13 mouse cellular contexts compared by ENCODE assay signal in the genomic region with DNA sequence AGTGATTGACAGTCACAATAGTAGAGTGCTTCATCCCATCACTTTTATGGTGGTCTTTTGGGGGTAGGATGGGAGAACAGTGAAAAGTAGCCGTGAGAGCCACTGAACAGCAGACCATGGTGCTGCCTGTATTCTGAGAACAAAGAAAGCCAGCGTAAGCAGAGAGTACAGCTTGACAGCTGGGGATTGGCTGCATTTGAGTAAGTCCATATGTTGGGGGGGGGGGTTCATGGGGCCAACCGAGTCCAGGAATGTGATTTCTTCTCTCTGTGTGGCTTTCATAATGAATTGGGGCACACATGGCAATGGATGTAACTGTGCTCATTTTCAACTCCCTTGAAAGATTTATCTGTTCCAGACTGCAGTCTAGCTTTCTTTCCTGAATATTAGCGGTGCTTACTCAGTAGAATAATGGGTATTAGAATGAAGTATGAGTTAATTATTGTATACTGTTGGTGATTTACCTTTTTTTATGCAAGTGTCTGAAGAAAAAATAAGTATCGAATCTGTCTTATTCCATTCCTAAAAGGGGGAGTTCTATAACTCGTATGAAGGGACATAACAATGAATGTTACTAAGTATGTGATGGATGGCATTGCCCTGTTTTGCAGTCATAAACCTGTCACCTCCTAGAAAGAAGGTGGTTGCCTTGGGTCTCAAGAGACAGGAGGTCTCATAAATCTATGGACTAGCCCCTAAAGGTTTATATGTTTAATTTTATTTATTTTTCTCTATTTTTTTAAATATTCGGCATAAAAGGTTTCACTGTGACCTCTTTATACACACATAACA.
A peak's percentile ranks its signal among the peaks of the same experiment; 100 is the strongest.
DNase-seq lines count a peak whose midpoint lies in the region; ATAC-seq and TF ChIP-seq lines count a peak whose summit lies in the region.
"Had no signal": no experiment of that assay in that cellular context is flagged by ENCODE, and none has a peak within 500 bp of the region (broad histone marks: within the 10 kb centered on the region; RNA-seq: fewer than 3 reads in every experiment).

No protein-coding gene starts in this region.

- H3K4me2 ChIP-seq in midbrain, postnatal 0 days (ENCODE audit: low read depth, low read length, poor library complexity, severe bottlenecking) = no peak overlapping the region
- no peak overlapping the region for H3K4me2 ChIP-seq in hindbrain, embryonic 16.5 days (ENCODE audit: low read length)
- no peak overlapping the region for H3K4me2 ChIP-seq in neural tube, embryonic 13.5 days
- H3K4me2 ChIP-seq: heart, embryonic 12.5 days had no signal

- DNase-seq in embryo, embryonic 10 days (ENCODE audit: low spot score) = peak; percentile 35
- DNase-seq in embryo, embryonic 9.5 days (ENCODE audit: extremely low spot score) = no peak
- DNase-seq in midbrain, embryonic 10.5 days (ENCODE audit: low spot score) = no peak
- DNase-seq in midbrain, postnatal 0 days (ENCODE audit: low spot score) = no peak
- DNase-seq in cerebellum, adult 9-10 months = no peak
- no peak for DNase-seq in right cerebral cortex, postnatal 36 days (ENCODE audit: low spot score in 2 of 2)
- DNase-seq: adrenal gland, postnatal 14 days; kidney, postnatal 25 days had no signal

- no peaks in the 10 kb centered on the region for H3K9me3 ChIP-seq in midbrain, embryonic 10.5 days (replicated peaks)
- H3K9me3 ChIP-seq in midbrain, postnatal 0 days (ENCODE audit: low read length) = no peaks in the 10 kb centered on the region
- no peaks in the 10 kb centered on the region for H3K9me3 ChIP-seq in hindbrain, embryonic 16.5 days (ENCODE audit: control insufficient read depth, low read length)
- H3K9me3 ChIP-seq in neural tube, embryonic 13.5 days = no peaks in the 10 kb centered on the region
- H3K9me3 ChIP-seq: heart, embryonic 12.5 days had no signal

- no peak overlapping the region for H3K4me3 ChIP-seq in midbrain, embryonic 10.5 days
- H3K4me3 ChIP-seq in midbrain, postnatal 0 days (ENCODE audit: low read depth, low read length) = no peak overlapping the region
- H3K4me3 ChIP-seq in hindbrain, embryonic 16.5 days (ENCODE audit: low read length) = no peak overlapping the region
- H3K4me3 ChIP-seq in neural tube, embryonic 13.5 days = no peak overlapping the region
- H3K4me3 ChIP-seq: heart, embryonic 12.5 days had no signal

- no peak overlapping the region for H3K9ac ChIP-seq in midbrain, postnatal 0 days (replicated peaks; ENCODE audit: low read length, poor library complexity, severe bottlenecking)
- H3K9ac ChIP-seq in hindbrain, embryonic 16.5 days (ENCODE audit: low read depth, low read length) = no peak overlapping the region
- no peak overlapping the region for H3K9ac ChIP-seq in neural tube, embryonic 13.5 days
- H3K9ac ChIP-seq: heart, embryonic 12.5 days; liver, embryonic 14.5 days had no signal

- WGBS in midbrain, embryonic 10.5 days = 76% methylated on average over 7 of the region's 7 CpGs
- WGBS in midbrain, postnatal 0 days = 68% methylated on average over 7 of the region's 7 CpGs
- WGBS in hindbrain, embryonic 16.5 days = 60% methylated on average over 7 of the region's 7 CpGs
- 41% methylated on average over 7 of the region's 7 CpGs for WGBS in neural tube, embryonic 13.5 days

- H3K36me3 ChIP-seq in midbrain, embryonic 10.5 days = no peaks in the 10 kb centered on the region
- no peaks in the 10 kb centered on the region for H3K36me3 ChIP-seq in midbrain, postnatal 0 days (ENCODE audit: insufficient read depth, low read length)
- no peaks in the 10 kb centered on the region for H3K36me3 ChIP-seq in hindbrain, embryonic 16.5 days (ENCODE audit: control insufficient read depth, insufficient read depth, low read length)
- H3K36me3 ChIP-seq in neural tube, embryonic 13.5 days = no peaks in the 10 kb centered on the region
- H3K36me3 ChIP-seq: heart, embryonic 12.5 days had no signal

- no peak for ATAC-seq in midbrain, postnatal 0 days (ENCODE audit: low FRiP score)
- peak; percentile 61 for ATAC-seq in hindbrain, embryonic 16.5 days
- peak; percentile 66; the same call in 1 of the 2 replicates for ATAC-seq in neural tube, embryonic 13.5 days (ENCODE audit: low read depth)
- ATAC-seq: inflammation-experienced regulatory T-cells, adult 6 months had no signal

- H3K27me3 ChIP-seq in midbrain, embryonic 10.5 days (ENCODE audit: low read depth, poor library complexity, severe bottlenecking) = no peaks in the 10 kb centered on the region
- H3K27me3 ChIP-seq in midbrain, postnatal 0 days (ENCODE audit: insufficient read depth, low read length) = no peaks in the 10 kb centered on the region
- H3K27me3 ChIP-seq in hindbrain, embryonic 16.5 days (replicated peaks; ENCODE audit: control insufficient read depth, insufficient read depth, low read length) = no peaks in the 10 kb centered on the region
- no peaks in the 10 kb centered on the region for H3K27me3 ChIP-seq in neural tube, embryonic 13.5 days
- H3K27me3 ChIP-seq: heart, embryonic 12.5 days had no signal

- H3K4me1 ChIP-seq in midbrain, embryonic 10.5 days = no peaks in the 10 kb centered on the region
- H3K4me1 ChIP-seq in midbrain, postnatal 0 days (ENCODE audit: insufficient read depth, low read length) = no peaks in the 10 kb centered on the region; the same call in 1 of the 2 replicates
- H3K4me1 ChIP-seq in hindbrain, embryonic 16.5 days (ENCODE audit: control insufficient read depth, insufficient read depth, low read depth, low read length) = no peaks in the 10 kb centered on the region
- H3K4me1 ChIP-seq in neural tube, embryonic 13.5 days (replicated peaks) = peaks cover 4% of the 10 kb centered on the region
- H3K4me1 ChIP-seq: heart, embryonic 12.5 days had no signal

- TF ChIP-seq CTCF in midbrain, postnatal 0 days (IDR thresholded peaks at IDR 0.05) = no peak

- H3K27ac ChIP-seq in midbrain, embryonic 10.5 days (replicated peaks) = 0 out of 2 replicates have a peak overlapping the region, but pooled peaks have one; percentile 46
- no peak overlapping the region for H3K27ac ChIP-seq in midbrain, postnatal 0 days (ENCODE audit: low read depth, low read length)
- no peak overlapping the region for H3K27ac ChIP-seq in hindbrain, embryonic 16.5 days (ENCODE audit: low read depth, low read length)
- peak overlapping the region; percentile 54; the same call in 1 of the 2 replicates for H3K27ac ChIP-seq in neural tube, embryonic 13.5 days (replicated peaks)
- H3K27ac ChIP-seq: liver, embryonic 14.5 days had no signal

Comparison
In these comparisons a context has a peak if more than half of its experiments do, and no peak if none do; other contexts are left out.
1. H3K27ac ChIP-seq: peak in midbrain, embryonic 10.5 days (single experiment) and neural tube, embryonic 13.5 days (single experiment); none in midbrain, postnatal 0 days (single experiment) and hindbrain, embryonic 16.5 days (single experiment).